Mouse (Mus musculus) inflammation-experienced regulatory T-cells (primary cell): ENCODE results near the gene 5730409E04Rik. TPM values are rescaled to one million over a fixed set of nuclear protein-coding genes. Genes with fewer than 3 reads are reported as not detected.

ENCODE experiments used
- polyA plus RNA-seq, 2 experiments: library from polyadenylated mRNA; unstranded; fragments of 100-300 nt; shearing (Covaris generic); gene quantifications; one replicate each; pipeline ENCODE4 v1.2.1; 2017

5730409E04Rik gene
- polyA plus RNA-seq: under 1 TPM; 0.45 to 0.73 TPM

GRCm38 (mm10) chr4:126609606-126610181 is at the start of gene 5730409E04Rik:
TSS of gene 5730409E04Rik (plus strand) at chr4:126609818.

Other genes with a start within 250 kb of the 5730409E04Rik start
- gene Ago3, start 180.3 kb upstream of the 5730409E04Rik start, polyA plus RNA-seq: 10 to 100 TPM; 28.4 to 29.3 TPM
- gene Ago1, start 141.2 kb upstream of the 5730409E04Rik start, polyA plus RNA-seq: 1 to 10 TPM; 3.9 to 5.6 TPM
- gene Ago4, start 76.3 kb upstream of the 5730409E04Rik start, polyA plus RNA-seq: under 1 TPM; 0.26 to 0.72 TPM
- gene Clspn, start 52.9 kb upstream of the 5730409E04Rik start, polyA plus RNA-seq: 1 to 10 TPM; 1.3 to 5.2 TPM
- 100 to 1,000 TPM; 271 to 285 TPM for gene Psmb2, start 67.8 kb downstream of the 5730409E04Rik start, polyA plus RNA-seq
- not detected for gene Tfap2e, start 126.4 kb downstream of the 5730409E04Rik start, polyA plus RNA-seq
- 10 to 100 TPM; 40.9 to 44.2 TPM for gene Ncdn, start 143.6 kb downstream of the 5730409E04Rik start, polyA plus RNA-seq
- gene AU040320, start 143.7 kb downstream of the 5730409E04Rik start, polyA plus RNA-seq: 10 to 100 TPM; 36.7 to 50.2 TPM